Mouse (Mus musculus) midbrain, embryonic 14.5 days (tissue): ENCODE measurements around the gene Pex14. TPM values are rescaled to one million over a fixed set of nuclear protein-coding genes. Genes with fewer than 3 reads are reported as not detected.
A peak's percentile ranks its signal among the peaks of the same experiment; 100 is the strongest.

Experiments used
- ATAC-seq: fragments of 200-750 bp; cut with Nextera tagmentation; 2 replicates; pipeline ENCODE4 v1.8.0; 2017; ENCODE audit warnings: moderate number of reproducible peaks, moderate library complexity; ENCODE audit not compliant: low FRiP score, low TSS enrichment
- DNase-seq: peaks from one replicate; pipeline ENCODE4 v3.0.0-alpha.2; 2015
- H3K27ac ChIP-seq: fragments of 300-500 bp; sonication (generic); replicated peaks from 2 replicates; pipeline ENCODE4 v1.5.1; 2014; ENCODE audit warnings: mild to moderate bottlenecking, low read depth, low read length, moderate library complexity
- H3K27me3 ChIP-seq: fragments of 300-500 bp; sonication (generic); 2 replicates; pipeline ENCODE4 v1.6.1; 2014; ENCODE audit warnings: low read length, control low read depth, mixed read lengths; ENCODE audit not compliant: control insufficient read depth, insufficient read depth
- H3K36me3 ChIP-seq: fragments of 300-500 bp; sonication (generic); 2 replicates; pipeline ENCODE4 v1.6.1; 2014; ENCODE audit warnings: low read length, control low read depth; ENCODE audit not compliant: control insufficient read depth, insufficient read depth
- H3K4me1 ChIP-seq: fragments of 300-500 bp; sonication (generic); 2 replicates; pipeline ENCODE4 v1.6.1; 2014; ENCODE audit warnings: mild to moderate bottlenecking, antibody characterized with exemption, low read length, control low read depth; ENCODE audit not compliant: control insufficient read depth, insufficient read depth
- H3K4me2 ChIP-seq: fragments of 300-500 bp; sonication (generic); 2 replicates; pipeline ENCODE4 v1.6.1; 2014; ENCODE audit warnings: mild to moderate bottlenecking, low read length, moderate library complexity
- H3K4me3 ChIP-seq: fragments of 300-500 bp; sonication (generic); replicated peaks from 2 replicates; pipeline ENCODE4 v1.5.1; 2014; ENCODE audit warnings: low read depth, low read length
- H3K9ac ChIP-seq: fragments of 300-500 bp; sonication (generic); replicated peaks from 2 replicates; pipeline ENCODE4 v1.6.1; 2014; ENCODE audit warnings: mild to moderate bottlenecking, low read length, moderate library complexity
- H3K9me3 ChIP-seq: fragments of 300-500 bp; sonication (generic); 2 replicates; pipeline ENCODE4 v1.6.1; 2016; ENCODE audit warnings: low read length, control low read depth, mixed read lengths; ENCODE audit not compliant: control insufficient read depth
- WGBS: fragments of 180-500 bp; shearing (Covaris S2); extraction: QIAGEN DNeasy Blood & Tissue Kit; methylation state at CpG from one replicate; pipeline ENCODE4 v1.1.7; 2014; 5-methylcytosine and 5-hydroxymethylcytosine counted together
- polyA plus RNA-seq: library from polyadenylated mRNA; unstranded; fragments of >200 nt; fragmentation: Nextera tagmentation; extraction: Ambion mirVana; gene quantifications from 2 replicates; pipeline ENCODE4 v1.2.1, GENCODE M21; 2014

Gene Pex14
- polyA plus RNA-seq, 1 experiment from 2014 or later, result 47.3 TPM

- no peaks in the 10 kb centered on the region for H3K27me3 ChIP-seq
- no peak overlapping the region for H3K4me2 ChIP-seq
- 93% methylated on average over 8 of the region's 8 CpGs for WGBS
- H3K36me3 ChIP-seq, result peaks cover 6% of the 10 kb centered on the region; the same call in 1 of the 2 replicates
- ATAC-seq (no peak), DNase-seq (no peak)
- H3K27ac ChIP-seq, result no peak overlapping the region
- H3K9me3 ChIP-seq, result no peaks in the 10 kb centered on the region
- no peak overlapping the region for H3K9ac ChIP-seq
- no peaks in the 10 kb centered on the region for H3K4me1 ChIP-seq
- no peak overlapping the region for H3K4me3 ChIP-seq
Measured at GRCm38 (mm10) chr4:149091364-149091763, 8.3 kb downstream of the Pex14 start.

DNA sequence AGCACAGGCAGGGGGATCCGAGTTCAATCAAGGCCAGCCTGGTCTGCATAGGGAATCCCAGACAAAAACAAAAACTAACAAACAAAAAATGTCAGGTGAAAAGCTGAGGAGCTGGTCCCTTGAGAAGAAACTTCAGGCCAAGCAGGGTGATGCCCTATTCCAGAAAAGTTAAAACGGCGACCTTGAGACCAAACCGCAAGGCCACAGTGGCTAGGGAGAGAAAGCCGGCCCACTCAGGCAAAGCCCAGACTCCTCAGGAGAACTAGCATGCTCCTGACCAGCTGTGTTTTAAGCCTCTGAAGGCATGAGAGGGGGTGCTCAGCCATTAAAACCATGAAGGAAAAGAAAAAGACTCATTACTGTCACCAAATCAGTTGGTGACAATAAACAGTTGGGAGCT is 14.3 kb downstream of the Pex14 start:
- ATAC-seq, result no peak
- H3K36me3 ChIP-seq, result no peaks in the 10 kb centered on the region
- no peaks in the 10 kb centered on the region for H3K27me3 ChIP-seq
- H3K4me1 ChIP-seq, result no peaks in the 10 kb centered on the region
- H3K9ac ChIP-seq, result no peak overlapping the region
- no peak for DNase-seq
- 80% methylated on average over 5 of the region's 5 CpGs for WGBS
- no peaks in the 10 kb centered on the region for H3K9me3 ChIP-seq
- H3K4me3 ChIP-seq, result no peak overlapping the region
- no peak overlapping the region for H3K4me2 ChIP-seq
- H3K27ac ChIP-seq, result no peak overlapping the region

GRCm38 (mm10) chr4:149081528-149081927 is 18.1 kb downstream of the Pex14 start:
- ATAC-seq, result no peak
- Histone ChIP-seq H3K9ac (no peak overlapping the region), H3K4me1 (no peaks in the 10 kb centered on the region), H3K4me2 (no peak overlapping the region), H3K36me3 (no peaks in the 10 kb centered on the region), H3K27ac (no peak overlapping the region), H3K27me3 (no peaks in the 10 kb centered on the region), H3K4me3 (no peak overlapping the region), H3K9me3 (no peaks in the 10 kb centered on the region)
- no peak for DNase-seq
- WGBS, result 82% methylated on average over 17 of the region's 17 CpGs

GRCm38 (mm10) chr4:149080111-149080510 is 19.6 kb downstream of the Pex14 start:
- no peak for ATAC-seq
- Histone ChIP-seq H3K27me3 (no peaks in the 10 kb centered on the region), H3K9ac (no peak overlapping the region), H3K9me3 (no peaks in the 10 kb centered on the region), H3K4me1 (no peaks in the 10 kb centered on the region), H3K36me3 (peaks cover 3% of the 10 kb centered on the region; the same call in 1 of the 2 replicates), H3K27ac (no peak overlapping the region), H3K4me2 (no peak overlapping the region), H3K4me3 (no peak overlapping the region)
- DNase-seq, result no peak
- 91% methylated on average over 8 of the region's 8 CpGs for WGBS

- Histone ChIP-seq H3K4me1 (no peaks in the 10 kb centered on the region), H3K36me3 (peaks cover 8% of the 10 kb centered on the region), H3K9me3 (no peaks in the 10 kb centered on the region), H3K4me3 (no peak overlapping the region), H3K4me2 (no peak overlapping the region), H3K27me3 (no peaks in the 10 kb centered on the region), H3K27ac (no peak overlapping the region), H3K9ac (no peak overlapping the region)
- 91% methylated on average over 6 of the region's 6 CpGs for WGBS
- ATAC-seq, result no peak
- no peak for DNase-seq
Measured at GRCm38 (mm10) chr4:149079629-149080028, 20.0 kb downstream of the Pex14 start.

GRCm38 (mm10) chr4:149078261-149078660 is 21.4 kb downstream of the Pex14 start:
- Histone ChIP-seq H3K4me1 (no peaks in the 10 kb centered on the region), H3K4me2 (no peak overlapping the region), H3K36me3 (peaks cover 9% of the 10 kb centered on the region), H3K27ac (no peak overlapping the region), H3K27me3 (no peaks in the 10 kb centered on the region), H3K4me3 (no peak overlapping the region), H3K9ac (no peak overlapping the region), H3K9me3 (no peaks in the 10 kb centered on the region)
- WGBS, result 73% methylated on average over 4 of the region's 4 CpGs
- DNase-seq (no peak), ATAC-seq (no peak)

- H3K4me2 ChIP-seq, result no peak overlapping the region
- WGBS, result 27% methylated on average over 10 of the region's 10 CpGs
- H3K27ac ChIP-seq, result no peak overlapping the region
Measured at GRCm38 (mm10) chr4:149075871-149076575, 23.7 kb downstream of the Pex14 start.

DNA sequence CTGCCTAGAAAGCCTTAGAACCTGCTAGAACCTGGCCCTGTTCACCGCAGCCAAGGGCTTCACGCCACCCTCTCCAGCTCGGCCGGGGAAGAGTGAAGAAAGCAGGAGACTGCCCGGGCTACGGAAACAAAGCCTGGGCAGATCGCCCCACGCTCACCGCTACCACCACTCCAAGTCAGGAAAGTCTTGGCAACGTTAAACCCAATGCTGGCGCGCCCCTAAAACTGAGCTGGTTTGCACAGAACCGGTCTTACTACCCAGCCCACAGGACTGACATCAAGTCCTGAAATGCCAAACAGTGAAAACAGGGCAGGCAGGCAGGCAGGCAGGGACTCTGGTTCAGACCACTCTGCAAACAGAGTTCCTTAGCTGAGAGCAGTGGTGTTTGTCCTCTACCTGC is 24.6 kb downstream of the Pex14 start:
- no peak for ATAC-seq
- Histone ChIP-seq H3K9me3 (no peaks in the 10 kb centered on the region), H3K4me3 (no peak overlapping the region), H3K9ac (no peak overlapping the region), H3K36me3 (peaks cover 22% of the 10 kb centered on the region), H3K4me1 (no peaks in the 10 kb centered on the region), H3K4me2 (no peak overlapping the region), H3K27me3 (no peaks in the 10 kb centered on the region), H3K27ac (no peak overlapping the region)
- no peak for DNase-seq
- 93% methylated on average over 13 of the region's 13 CpGs for WGBS

More at GRCm38 (mm10) chr4:149075871-149076575, 23.7 kb downstream of the Pex14 start:
- no peaks in the 10 kb centered on the region for H3K9me3 ChIP-seq
- peak; percentile 88 for DNase-seq
- peak; percentile 70; the same call in 1 of the 2 replicates for ATAC-seq
- no peaks in the 10 kb centered on the region for H3K4me1 ChIP-seq
- H3K27me3 ChIP-seq, result no peaks in the 10 kb centered on the region
- 0 out of 2 replicates have a peak overlapping the region, but pooled peaks have one; percentile 16 for H3K9ac ChIP-seq
- no peak overlapping the region for H3K4me3 ChIP-seq
- peaks cover 22% of the 10 kb centered on the region for H3K36me3 ChIP-seq
